Mouse (Mus musculus) yolk sac, embryonic 10.5 days (tissue): ENCODE results near the gene Gm11444.

Experiments
- DNase-seq: peaks from one replicate; pipeline ENCODE4 v3.0.0-alpha.2; 2017; ENCODE audit warnings: low spot score

Gene Gm11444

GRCm38 (mm10) chr11:85835753-85836522 is 14.2 kb downstream of the Gm11444 start:
- no peak for DNase-seq

GRCm38 (mm10) chr11:85835001-85835752 is 15.0 kb downstream of the Gm11444 start:
- no peak for DNase-seq

DNA sequence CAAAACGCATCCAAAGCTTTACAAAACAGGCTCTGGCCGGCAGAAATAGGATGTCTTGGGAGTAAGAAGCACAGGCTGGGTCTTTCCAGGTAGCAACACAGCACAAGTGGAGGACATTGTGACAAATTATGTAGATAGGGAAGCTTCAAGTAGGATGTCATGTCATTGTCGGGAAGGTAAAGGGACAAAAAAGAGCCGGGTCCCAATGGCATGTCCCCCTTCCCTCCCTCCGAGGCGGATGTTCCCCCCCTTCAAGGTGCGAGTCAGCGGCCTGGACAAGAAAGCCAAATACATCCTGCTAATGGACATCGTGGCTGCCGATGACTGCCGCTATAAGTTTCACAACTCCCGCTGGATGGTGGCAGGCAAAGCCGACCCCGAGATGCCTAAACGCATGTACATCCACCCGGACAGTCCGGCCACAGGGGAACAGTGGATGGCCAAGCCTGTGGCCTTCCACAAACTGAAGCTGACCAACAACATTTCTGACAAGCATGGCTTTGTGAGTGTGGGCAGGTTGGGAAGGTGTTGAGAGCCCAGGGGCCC is 15.7 kb downstream of the Gm11444 start:
- DNase-seq, result no peak

GRCm38 (mm10) chr11:85833761-85834385 is 16.3 kb downstream of the Gm11444 start:
- DNase-seq, result no peak

DNA sequence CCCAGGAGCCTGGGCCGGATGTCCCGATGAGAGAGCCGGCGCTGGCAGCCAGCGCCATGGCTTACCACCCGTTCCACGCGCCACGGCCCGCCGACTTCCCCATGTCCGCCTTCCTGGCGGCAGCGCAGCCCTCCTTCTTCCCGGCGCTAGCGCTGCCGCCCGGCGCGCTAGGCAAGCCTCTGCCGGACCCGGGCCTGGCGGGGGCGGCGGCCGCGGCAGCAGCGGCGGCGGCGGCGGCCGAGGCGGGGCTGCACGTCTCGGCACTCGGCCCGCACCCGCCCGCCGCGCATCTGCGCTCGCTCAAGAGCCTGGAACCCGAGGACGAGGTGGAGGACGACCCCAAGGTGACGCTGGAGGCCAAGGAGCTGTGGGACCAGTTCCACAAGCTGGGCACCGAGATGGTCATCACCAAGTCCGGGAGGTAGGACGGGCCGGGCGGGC is 17.0 kb downstream of the Gm11444 start:
- no peak for DNase-seq

DNA sequence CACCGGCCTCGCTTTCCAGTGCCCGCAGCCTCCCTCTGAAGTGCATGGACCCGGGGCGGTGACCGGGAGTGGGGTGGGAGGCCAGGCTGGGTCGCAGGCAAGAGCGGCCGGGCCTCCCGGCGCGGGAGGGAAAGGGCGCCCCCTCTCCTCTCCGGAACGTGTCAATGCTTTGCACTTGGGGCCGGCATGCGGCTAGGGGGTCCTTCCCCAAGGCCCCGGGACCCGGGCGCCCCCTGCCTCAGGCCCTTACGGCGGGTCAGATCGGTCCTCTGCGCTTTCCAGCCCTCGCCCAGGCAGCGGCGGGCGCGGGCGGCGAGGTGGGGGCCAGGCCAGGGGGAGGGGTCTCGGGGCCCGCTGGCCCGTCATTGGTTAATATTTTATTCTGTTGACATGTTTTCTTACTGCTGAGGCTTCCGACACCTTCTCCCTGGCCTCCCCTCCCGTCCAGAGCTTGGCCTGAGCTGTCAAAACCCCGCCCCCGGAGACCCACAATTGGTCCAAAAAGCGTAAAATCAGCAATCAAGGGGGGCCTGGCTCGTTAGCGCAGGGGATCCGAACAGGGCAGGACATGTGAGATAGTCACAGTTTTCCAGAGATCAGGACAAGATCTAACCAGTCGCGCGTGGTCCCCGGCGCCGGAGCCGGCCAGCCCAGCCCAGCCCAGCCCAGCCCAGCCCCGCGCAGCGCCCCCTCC is 17.8 kb downstream of the Gm11444 start, which contains the start of gene Tbx2:
Gene Tbx2, plus strand, starts transcription at position 321 of the 694 bp plus-strand sequence.
- DNase-seq, result peak; percentile 96

DNA sequence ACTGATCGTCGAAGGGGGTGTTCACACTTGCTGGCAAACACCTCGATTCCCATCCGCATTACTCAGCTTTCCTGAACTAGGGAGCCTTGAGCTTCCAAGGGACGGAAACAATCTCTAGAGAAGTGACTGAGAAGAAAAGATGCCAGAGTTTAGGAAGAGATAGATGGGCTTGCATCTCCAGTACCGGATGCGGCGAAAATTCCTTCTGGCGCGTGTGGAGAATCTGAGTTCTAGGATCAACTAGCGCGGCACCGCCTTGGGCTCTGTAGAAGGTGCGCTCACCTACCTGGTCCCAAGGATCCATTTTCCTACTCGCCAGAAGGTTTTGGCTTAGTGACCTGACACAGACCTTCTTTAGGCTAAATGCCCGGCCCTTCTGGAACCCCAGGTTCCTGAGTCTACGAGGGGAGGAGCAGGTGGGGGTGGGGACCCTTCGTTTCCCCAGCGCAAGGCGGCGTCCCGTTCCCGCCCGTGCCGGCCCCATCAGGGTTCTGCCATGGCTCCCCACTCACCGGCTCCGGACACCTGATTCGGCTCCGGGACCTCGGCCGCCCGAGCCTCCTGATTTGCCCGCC is 18.4 kb downstream of the Gm11444 start:
- no peak for DNase-seq

DNA sequence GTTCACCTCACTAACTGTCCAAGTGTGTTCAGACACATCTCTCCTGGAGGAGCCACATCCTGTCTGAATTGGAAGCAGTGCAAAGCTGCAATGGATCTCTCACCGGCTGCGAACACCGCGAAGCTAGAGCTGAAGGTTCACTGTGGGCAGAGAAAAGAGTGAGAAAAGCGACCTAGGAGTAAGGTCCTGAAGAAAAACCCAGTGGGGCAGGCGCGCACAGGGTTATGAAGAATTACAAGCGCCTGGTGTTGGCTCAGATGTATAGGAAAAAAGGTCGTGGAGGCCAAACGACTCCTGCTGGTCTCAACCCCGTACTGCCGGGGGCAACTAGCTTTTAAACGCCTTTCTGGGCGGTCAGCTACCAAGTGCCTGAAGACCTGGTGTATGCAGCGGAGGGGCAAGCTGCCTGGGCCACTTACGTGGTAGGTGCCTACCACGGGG is 19.2 kb downstream of the Gm11444 start:
- DNase-seq, result no peak

DNA sequence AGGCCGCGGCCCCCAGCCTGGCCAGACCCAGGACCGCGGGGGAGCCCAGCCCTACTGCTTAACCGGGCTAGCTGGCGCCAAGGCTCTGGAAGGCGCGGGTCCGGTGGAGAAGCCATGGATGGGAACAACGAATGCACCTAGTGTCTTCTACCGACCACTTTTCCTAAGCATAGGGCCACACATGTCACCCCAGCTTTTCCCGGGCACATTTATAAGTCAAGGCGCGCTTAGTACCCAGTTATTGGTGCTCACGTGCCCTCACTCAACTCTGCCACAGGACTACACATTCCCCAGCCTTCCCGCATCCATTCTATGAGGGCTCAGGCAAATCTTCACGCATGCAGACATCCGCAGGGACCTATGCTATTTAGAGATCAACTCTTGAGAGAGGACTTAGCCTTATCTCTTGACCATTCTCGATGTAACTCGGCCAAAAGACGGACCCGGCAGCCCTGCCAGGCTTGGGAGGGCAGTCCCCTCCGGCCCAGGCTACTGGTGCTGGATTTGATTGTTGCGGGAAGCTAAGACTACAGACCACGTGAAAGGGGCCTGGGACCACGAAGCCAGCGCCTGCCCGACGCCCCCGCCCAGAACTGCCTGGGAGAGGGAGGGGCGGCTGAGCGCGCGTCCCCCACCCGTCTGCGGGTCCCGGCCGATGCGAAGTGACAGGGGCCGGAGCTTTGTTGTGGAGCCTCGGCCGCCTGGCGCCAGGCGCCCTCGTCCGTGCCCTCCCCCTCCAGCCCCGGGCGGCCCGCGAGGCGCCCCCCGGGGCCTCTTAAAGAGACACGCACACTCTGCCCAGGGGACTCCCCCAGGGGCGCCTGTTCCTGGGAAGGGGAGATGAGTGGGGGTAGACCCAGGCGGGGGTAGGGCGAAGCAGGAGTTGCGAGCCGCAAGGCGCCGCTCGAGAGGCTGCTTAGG is 20.4 kb downstream of the Gm11444 start:
- DNase-seq, result no peak

GRCm38 (mm10) chr11:85828691-85829519 is 21.2 kb downstream of the Gm11444 start:
- DNase-seq, result no peak

DNA sequence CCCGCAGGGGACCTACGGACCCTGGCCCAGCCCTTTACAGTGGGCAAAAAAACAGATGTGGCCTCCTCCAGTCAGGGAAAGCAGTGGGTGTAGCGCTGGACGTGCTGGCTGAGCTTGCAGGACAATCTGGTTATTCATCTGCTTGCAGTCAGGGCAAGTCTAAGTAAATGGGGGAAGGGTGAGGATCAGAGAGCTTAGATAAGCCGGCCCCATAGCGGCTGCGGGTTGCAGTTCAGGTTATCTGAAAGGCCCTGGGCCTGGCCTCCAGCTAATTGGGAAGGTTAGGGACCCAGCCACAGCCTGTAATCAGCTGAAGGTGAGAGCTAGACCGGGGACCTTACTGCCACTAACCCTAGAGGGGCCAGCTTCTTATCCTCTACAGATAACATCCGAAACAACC is 22.8 kb downstream of the Gm11444 start:
- peak; percentile 77 for DNase-seq

DNA sequence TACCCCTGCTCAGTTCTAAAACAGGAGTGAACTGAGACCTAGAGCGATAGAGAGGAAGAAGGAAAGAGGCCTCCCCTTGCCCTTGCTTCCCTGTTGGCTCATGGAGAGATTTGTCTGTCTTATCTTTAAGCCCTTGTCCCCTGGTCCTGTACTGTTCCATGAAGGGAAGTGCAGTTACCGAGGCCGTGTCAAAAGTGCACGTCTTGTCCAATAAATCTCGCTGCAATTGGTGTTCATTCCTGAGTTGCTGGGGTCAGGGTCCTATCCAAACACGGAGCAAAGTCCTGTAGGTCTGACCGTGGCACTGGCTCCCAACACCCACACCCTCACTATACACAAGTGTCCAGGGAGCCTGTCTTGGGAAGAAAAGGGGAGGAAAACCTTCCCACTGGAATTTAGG is 24.3 kb downstream of the Gm11444 start:
- peak; percentile 80 for DNase-seq

GRCm38 (mm10) chr11:85825031-85825430 is 25.1 kb downstream of the Gm11444 start:
- DNase-seq, result no peak

DNA sequence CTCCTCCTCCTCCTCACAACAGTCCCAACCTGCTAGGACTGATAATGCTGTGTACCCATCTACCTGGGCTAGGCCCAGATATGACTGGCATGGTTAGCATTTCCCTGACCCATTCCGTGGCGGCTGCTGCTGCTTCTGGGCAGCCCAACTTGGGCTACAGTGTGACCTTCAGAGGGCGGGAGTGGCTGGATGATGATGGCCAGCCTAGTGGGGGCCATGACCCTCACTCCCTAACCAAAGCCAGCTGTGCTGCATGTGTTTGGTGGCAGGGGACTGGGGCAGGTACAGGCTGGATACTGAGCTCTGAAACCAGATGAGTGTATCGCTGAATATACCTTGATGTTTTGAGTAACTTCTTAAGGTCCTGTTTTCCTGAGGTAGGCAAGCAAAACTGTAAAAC is 26.3 kb downstream of the Gm11444 start:
- DNase-seq, result no peak

GRCm38 (mm10) chr11:85823181-85823580 is 27.0 kb downstream of the Gm11444 start:
- peak; percentile 86 for DNase-seq

- peak; percentile 86 for DNase-seq
These were observed 28.5 kb downstream of the Gm11444 start for GRCm38 (mm10) chr11:85821659-85822058.

DNA sequence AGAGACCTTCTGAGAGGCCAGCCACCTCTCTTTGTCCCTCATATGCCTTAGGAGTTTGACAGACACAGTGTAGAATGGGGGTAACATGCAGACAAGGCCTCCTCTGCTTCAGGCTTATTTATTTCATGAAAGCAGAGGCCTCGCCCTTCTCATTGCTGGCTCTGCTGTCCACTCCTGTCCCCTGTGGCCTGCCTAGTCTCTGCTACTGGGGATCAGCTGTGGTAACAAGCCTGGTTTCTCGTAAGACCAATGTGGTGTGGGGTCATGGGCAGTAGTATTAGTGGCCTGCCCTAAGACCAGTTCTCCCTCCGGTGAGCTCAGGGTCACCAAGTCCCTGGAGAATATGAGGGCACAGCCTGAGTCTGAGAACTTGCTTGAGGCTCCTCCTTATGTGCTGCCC is 29.2 kb downstream of the Gm11444 start:
- DNase-seq, result no peak

DNA sequence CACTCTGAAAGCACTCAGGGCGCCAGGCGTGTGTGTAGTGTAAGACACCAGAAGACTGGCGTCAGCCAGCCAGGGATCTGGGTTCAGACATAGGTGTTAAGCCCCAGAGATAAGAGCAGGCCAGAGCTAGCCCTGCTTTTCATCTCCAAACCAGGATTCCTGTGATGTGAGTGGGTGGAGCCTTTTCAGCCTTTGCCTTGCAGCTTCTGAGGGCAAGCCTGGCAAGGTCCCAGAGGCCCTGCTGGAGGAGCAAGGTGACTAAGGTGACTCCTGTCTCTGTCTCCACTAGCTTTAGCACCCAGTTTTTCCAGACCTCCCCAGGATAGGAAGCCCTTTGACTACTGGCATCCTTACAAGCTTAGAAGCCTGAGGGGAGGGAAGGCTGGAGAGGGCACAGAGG is 31.7 kb downstream of the Gm11444 start:
- no peak for DNase-seq

DNA sequence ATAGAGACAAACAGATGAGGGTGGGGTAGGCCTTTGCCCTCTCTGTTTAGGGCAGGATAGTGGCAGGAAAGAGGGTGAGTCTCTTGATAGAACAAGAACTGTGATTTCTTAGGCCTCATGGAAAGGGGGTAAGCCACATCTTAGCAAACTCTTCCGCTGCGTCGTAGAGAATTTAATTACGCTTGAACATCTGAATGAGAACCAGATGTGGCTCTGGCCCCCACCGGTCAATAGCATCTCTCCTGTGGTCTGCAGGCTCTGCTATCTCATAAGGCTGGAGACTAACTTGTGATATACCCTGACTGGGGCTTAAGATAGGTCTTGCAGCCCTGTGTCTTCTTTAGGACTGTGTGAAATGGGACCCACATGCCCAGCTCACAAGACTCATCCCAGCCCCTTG is 33.7 kb downstream of the Gm11444 start:
- DNase-seq, result no peak
